Mouse (Mus musculus): Measurements from ENCODE around the gene Pigv. TPM values are rescaled to one million over a fixed set of nuclear protein-coding genes. Genes with fewer than 3 reads are reported as not detected.
"Not testable (repeated sequence)": the region's sequence is repeated elsewhere in the genome, so short reads cannot be mapped to it uniquely, and the experiment has no call there.

Pigv gene
- total RNA-seq, 2 experiments from 2014 or later = 5.2 to 8.5 TPM

- ATAC-seq (replicated peaks; ENCODE audit: poor library complexity) = not testable (repeated sequence)
Observed at GRCm38 (mm10) chr4:133649464-133649863, 23.0 kb downstream of the Pigv start.

GRCm38 (mm10) chr4:133645680-133646079 lies 26.8 kb downstream of the Pigv start:
- no peak for ATAC-seq (replicated peaks; ENCODE audit: poor library complexity)

GRCm38 (mm10) chr4:133645195-133645594 lies 27.3 kb downstream of the Pigv start:
- ATAC-seq (replicated peaks; ENCODE audit: poor library complexity) = no peak

- no peak for ATAC-seq (replicated peaks; ENCODE audit: poor library complexity)
Observed at GRCm38 (mm10) chr4:133634043-133634410, 38.4 kb downstream of the Pigv start.

GRCm38 (mm10) chr4:133633332-133634042 lies 39.0 kb downstream of the Pigv start:
- peak; percentile 95 for ATAC-seq (replicated peaks; ENCODE audit: poor library complexity)

GRCm38 (mm10) chr4:133632483-133633327 lies 39.7 kb downstream of the Pigv start:
- no peak for ATAC-seq (replicated peaks; ENCODE audit: poor library complexity)

- ATAC-seq (replicated peaks; ENCODE audit: poor library complexity) = 0 out of 2 replicates have a peak, but pooled peaks have one; percentile 9
Observed at GRCm38 (mm10) chr4:133631769-133632411, 40.6 kb downstream of the Pigv start.

GRCm38 (mm10) chr4:133631071-133631768 lies 41.2 kb downstream of the Pigv start:
- ATAC-seq (replicated peaks; ENCODE audit: poor library complexity) = peak; percentile 45

GRCm38 (mm10) chr4:133630326-133630920 lies 42.0 kb downstream of the Pigv start:
- ATAC-seq (replicated peaks; ENCODE audit: poor library complexity) = no peak

GRCm38 (mm10) chr4:133629191-133629590 lies 43.3 kb downstream of the Pigv start:
- no peak for ATAC-seq (replicated peaks; ENCODE audit: poor library complexity)

- no peak for ATAC-seq (replicated peaks; ENCODE audit: poor library complexity)
Observed at GRCm38 (mm10) chr4:133628517-133628916, 43.9 kb downstream of the Pigv start.

- ATAC-seq (replicated peaks; ENCODE audit: poor library complexity) = no peak
Observed at GRCm38 (mm10) chr4:133627039-133627438, 45.4 kb downstream of the Pigv start.

GRCm38 (mm10) chr4:133626621-133627020 lies 45.8 kb downstream of the Pigv start:
- ATAC-seq (replicated peaks; ENCODE audit: poor library complexity) = no peak

GRCm38 (mm10) chr4:133626221-133626620 lies 46.2 kb downstream of the Pigv start:
- no peak for ATAC-seq (replicated peaks; ENCODE audit: poor library complexity)

- peak; percentile 61 for ATAC-seq (replicated peaks; ENCODE audit: poor library complexity)
Observed at GRCm38 (mm10) chr4:133625621-133626071, 46.8 kb downstream of the Pigv start.

GRCm38 (mm10) chr4:133624830-133625229 lies 47.6 kb downstream of the Pigv start:
- ATAC-seq (replicated peaks; ENCODE audit: poor library complexity) = peak; percentile 84

- ATAC-seq (replicated peaks; ENCODE audit: poor library complexity) = no peak
Observed at GRCm38 (mm10) chr4:133622161-133622695, 50.2 kb downstream of the Pigv start.

GRCm38 (mm10) chr4:133620668-133621067 lies 51.8 kb downstream of the Pigv start:
- ATAC-seq (replicated peaks; ENCODE audit: poor library complexity) = no peak

- ATAC-seq (replicated peaks; ENCODE audit: poor library complexity) = no peak
Observed at GRCm38 (mm10) chr4:133619473-133620136, 52.8 kb downstream of the Pigv start.

- no peak for ATAC-seq (replicated peaks; ENCODE audit: poor library complexity)
Observed at GRCm38 (mm10) chr4:133617936-133618335, 54.5 kb downstream of the Pigv start.

Data from megakaryocyte progenitor cell, adult 5-6 weeks (primary cell).